Mouse (Mus musculus) CH12F3 (cell line): ENCODE data around the gene Susd6.
"Not testable (repeated sequence)": the region's sequence is repeated elsewhere in the genome, so short reads cannot be mapped to it uniquely, and the experiment has no call there.

Source experiments
- in situ Hi-C: fragments of 300-500 bp; cut with MboI; formaldehyde crosslinking; loops from 2 replicates; pipeline ENCODE4 v1.14.3; 2020; ENCODE audit warnings: low sequenced_read_pairs

The Susd6 gene

DNA sequence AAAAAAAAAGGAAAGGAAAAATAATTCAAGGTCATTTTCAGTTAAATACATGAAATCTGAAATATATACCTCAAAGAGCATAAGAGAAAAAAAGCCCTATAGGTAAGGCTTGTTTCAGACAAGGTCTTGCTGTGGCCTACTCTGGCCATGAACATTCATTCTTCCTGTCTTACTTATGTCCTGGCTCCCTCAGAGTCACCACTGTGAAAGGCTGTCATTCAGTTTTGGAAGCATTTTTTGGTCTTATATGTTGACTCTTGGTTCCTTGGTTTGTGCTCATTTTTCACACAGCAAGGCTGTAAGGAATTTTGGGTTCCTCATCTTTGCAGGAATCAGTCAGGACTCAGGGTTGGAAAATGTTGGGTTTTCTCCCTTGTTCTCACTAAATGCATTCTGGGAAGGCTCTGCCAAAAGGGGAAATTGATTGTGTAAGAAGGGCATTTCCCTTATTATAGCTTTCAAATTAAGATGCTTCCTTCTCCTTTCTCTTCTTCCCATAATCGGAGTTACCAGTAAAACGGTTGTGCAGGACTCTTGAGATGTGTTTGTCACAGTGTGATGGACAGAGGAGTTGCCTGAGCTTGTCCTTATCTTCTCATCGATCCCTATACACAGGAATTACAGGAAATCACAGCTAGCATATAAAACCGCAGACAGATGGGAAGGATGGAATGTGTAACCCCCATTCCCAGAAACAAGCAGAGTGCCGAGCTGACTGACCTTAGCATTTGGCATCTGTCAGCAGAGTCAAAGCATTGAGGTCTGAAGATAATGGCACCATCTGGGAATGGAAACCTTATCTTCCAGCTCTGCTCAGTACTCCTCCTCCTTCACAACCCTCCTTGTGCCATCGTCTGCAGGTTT, 21.6 kb downstream of the Susd6 start:
- in situ Hi-C loops = no loop called here

DNA sequence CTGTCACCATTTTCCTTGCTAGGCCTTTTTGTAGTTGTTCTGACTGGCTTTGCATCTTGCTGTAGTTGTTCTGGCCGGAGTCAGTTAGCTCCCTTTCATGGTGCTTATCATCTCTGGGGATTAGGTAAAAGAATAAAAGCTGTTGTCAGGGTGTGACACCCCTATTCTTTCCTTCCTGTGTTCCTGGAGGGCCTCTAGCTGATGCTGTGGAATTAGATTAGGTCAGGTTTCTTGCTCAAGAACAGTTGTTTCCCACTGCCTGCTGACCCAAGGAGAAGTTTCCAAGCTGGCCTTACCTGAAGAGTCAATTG, 22.2 kb downstream of the Susd6 start:
- in situ Hi-C loops = no loop called here

DNA sequence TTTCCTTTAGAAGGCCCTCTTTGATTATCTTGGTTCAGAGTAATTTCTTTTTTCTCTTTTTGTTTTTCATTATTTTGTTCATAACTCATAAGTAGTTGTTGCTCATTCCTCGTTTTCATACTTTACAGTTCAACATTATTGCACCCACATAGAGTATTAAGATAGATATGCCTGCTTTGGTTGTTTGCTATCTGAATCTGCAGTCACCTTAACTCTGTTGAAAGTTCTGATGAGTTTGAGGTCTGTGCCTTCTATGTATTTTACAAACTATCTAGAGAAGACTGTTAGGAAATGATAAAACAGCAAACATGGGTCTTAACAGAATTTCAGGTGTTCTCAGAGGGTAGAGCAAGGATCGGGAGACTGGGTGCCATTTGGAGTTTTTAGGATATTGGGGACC, 23.1 kb downstream of the Susd6 start:
- in situ Hi-C loops = no loop called here

DNA sequence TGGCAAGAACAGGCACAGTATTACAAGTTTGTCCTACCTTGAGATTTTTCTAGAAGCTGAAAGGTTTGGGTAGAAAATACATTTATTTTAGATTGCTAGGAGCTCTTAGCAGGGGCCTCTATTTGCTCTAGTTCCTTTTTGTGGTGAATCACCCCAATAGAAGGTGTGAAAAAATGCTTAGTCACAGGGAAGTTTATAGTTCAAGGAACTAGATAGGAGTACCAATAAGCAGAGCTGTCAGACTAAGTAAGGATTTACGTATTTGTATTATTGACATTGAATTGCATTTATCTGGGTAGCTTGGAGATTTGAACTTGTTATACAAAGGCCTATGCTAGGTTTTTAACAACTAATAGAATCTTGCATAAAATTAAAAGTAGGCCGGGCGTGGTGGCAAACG, 23.6 kb downstream of the Susd6 start:
- in situ Hi-C loops = no loop called here

DNA sequence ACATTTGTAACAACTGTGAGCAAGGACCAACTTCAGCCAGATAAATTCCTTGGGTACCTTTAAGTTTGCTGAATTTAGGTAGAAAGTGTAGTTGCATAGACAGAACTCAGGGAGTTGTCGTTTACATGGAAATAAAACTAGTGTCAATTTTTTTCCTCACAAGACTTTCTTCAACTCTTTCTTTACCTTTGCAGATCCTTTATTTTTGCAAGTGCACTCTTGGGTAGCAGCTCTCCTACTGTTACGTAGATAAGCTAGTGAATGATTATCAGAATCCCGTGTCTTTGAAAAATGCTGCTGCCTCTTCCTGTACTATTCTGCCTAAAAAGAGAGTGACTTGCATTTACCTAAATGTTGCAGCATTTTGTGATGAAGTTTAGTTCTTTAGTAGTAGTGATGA, 24.2 kb downstream of the Susd6 start:
- in situ Hi-C loops = no loop called here

DNA sequence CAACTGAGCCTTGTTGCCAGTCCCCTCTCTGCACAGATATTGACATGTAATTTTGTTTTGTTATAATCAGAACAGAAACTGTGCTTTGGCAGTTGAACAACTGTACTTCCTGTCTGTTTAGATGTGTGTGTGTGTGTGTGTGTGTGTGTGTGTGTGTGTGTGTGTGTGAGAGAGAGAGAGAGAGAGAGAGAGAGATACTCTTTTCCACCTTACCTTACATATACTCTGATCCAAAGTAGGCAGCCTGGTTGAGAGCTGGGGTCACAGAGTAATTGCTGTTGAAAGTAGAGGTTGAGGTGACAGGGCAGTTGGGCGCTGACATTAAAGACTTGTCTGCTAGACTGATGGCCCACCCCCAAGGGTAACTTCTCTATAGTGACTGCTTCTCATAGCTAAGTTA, 25.0 kb downstream of the Susd6 start:
- in situ Hi-C loops = no loop called here

DNA sequence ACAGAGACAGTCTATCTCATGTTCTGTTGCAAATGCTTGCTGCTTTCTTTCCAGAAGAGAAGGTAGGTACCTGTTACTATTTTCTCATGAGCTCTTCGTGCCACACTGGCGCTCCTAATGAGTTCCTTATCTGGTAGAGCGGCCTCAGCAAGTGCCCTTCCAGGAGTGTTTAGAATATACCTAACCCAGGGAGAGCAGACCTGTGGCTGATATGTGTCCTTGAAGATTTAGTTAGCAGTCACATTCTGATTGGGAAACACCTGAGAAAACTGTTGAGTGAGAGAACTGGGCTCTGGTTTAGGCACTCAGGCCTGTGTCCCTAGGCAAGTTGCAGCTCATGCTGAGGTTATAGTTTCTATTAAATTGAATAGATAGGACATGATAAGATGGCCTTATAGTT, 25.6 kb downstream of the Susd6 start:
- in situ Hi-C loops = no loop called here

DNA sequence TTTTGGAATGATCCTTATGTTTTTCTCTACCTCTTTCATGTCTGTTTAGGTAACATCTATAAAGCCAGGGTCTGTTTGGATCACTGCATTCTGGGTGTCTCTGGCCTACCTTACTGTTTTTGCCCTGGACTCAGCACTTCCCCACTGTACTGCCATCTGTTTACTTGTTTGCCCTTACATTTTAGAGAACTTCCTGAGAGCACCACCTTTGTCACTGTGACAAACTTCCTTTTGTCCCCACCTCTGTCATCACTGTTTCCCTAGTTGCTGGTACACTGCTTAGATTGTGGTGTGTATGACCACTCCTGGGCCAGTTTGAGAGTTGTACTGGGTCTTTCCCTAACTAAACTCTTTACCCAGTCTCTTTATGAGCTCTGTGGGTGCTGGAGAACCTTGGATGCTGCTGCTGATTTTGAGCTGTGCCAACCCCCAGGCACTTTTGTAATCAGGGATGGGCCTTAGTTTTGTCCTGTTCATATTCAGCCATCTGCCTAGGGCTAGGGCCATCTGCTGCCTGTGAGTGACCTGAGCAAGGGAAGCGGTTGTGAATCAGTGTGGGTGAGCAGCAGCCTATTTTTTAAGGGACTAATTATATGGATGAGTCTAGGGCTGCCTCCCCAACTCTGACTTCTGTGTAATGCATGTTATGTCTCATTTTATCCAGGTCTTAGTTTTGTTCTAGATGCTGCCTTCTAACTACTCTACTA, 26.2 kb downstream of the Susd6 start:
- in situ Hi-C loops = no loop called here

DNA sequence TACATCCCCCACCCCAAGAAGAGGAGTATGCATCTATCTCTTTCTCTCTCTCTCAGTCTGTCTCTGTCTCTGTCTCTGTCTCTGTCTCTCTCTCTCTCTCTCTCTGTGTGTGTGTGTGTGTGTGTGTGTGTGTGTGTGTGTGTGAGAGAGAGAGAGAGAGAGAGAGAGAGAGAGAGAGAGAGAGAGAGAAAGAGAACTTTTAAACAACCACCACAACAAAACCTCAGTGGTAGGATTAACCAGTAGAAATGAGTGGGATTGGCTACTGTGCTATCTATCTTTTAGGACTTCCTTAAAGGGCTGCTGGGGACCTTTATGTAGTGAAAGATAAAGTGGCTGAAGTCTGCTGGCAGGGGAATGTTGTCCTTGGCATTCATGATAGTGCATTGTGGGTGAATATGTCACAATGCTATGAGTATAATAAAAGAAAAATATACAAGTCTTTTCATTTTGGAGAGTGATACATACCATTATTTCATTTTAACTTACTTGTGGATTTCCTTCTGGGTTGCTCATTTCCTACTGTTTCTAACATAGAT, 27.5 kb downstream of the Susd6 start:
- in situ Hi-C loops = no loop called here

DNA sequence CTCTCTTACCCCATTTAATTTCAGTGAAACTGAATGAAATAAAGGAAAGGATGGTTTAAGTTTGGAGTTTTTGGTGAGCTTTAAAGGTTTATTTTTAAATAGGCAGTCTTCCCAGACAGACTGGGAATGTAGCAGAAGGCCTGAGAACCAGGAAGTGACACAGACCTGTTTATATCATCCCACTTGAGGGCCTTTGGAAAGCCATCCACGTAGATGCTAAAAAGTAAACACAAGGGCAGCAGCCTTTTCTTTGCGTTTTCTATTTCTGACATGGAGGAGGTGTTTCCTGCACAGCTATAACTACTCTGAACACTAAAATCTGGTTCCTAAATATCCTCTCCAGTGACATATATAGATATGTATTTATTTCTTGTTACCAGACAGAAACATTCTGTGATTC, 28.7 kb downstream of the Susd6 start:
- in situ Hi-C loops = not testable (repeated sequence)

DNA sequence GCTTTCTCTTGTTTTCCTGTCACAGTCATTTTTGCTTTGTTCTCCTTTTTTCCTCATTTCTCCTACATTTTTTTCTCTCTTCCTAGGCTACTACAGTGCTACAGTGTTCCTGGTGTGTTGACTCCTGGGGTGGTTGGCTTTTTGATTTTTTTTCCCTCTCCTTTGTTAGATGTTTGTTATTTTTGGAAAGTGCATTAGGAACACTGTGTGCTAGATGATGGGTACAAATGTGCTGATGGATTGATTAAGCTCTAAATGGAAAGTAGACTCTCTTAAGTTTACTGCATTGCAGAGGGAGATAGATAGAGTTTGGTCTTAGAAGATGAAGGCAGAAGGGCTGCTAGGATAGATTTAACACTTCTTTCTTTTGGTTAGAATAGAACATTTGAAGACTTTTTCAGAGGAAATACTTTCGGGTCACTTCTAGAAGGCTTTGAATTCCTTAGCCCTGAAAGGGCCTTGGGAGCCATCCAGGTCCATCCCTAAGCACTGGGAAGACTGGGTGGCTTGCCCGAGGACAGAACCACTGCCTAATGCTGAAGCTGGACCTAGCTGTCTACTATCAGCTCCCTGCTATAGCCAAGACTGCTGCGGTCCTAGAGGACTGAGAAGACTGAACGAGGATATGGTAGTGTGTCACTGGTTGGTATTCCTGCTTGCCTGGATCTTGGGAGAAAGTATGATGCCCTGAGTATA, 31.1 kb downstream of the Susd6 start:
- in situ Hi-C loops = no loop called here

DNA sequence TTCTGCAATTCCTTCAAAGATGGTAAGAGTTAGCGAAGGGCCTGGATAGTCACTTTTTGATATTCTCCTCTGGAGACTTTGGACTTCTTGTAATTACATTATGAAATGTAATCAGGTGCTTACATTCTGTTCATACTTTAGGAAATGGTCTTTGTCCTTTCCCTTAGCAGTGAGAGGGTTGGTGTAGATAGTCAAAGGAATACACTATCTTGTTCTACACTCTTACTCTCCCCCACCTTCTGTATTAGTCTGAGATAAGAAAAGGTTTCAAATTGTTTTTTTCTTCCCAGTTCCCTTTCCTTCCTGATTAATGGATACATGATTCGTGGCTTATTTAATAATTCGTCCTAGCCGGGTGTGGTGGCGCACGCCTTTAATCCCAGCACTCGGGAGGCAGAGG, 32.2 kb downstream of the Susd6 start:
- in situ Hi-C loops = no loop called here

DNA sequence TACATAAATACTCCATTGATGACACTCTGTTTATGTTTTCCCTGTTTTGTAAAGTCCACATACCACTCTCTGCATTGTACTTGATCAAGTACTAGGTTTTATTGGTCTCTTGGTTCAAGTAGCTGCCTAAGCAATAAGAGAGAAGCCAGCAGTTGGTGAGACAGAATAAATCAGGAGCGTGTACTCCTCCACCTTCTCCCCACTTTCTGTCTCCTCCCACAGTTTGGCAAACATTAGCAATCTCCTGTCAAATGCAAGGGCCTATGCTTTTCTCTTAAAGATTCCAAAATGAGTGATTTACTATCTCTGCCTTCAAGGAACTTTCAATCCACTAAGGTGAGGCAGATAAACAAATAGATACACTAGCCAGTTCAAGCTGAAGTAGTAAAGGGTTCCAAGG, 33.9 kb downstream of the Susd6 start:
- in situ Hi-C loops = no loop called here

DNA sequence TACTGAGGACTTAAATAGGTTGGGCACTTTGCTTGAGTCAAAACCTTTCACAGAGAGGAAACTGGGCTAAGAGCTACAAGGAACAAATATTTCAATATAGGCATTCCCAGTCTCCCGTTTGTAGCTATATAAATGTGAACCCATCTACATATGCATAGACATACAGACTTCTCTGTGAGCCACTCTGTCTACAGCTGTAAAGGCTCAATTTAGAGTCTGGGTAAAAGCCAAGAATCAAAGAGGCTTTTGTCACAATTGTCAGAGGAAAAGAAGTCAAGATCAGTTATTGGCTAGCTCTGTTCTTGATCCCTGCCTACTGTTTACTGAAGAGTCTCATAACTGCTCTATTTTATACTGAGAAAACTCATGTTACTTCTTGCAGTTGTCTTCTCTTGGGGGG, 36.1 kb downstream of the Susd6 start:
- in situ Hi-C loops = no loop called here

DNA sequence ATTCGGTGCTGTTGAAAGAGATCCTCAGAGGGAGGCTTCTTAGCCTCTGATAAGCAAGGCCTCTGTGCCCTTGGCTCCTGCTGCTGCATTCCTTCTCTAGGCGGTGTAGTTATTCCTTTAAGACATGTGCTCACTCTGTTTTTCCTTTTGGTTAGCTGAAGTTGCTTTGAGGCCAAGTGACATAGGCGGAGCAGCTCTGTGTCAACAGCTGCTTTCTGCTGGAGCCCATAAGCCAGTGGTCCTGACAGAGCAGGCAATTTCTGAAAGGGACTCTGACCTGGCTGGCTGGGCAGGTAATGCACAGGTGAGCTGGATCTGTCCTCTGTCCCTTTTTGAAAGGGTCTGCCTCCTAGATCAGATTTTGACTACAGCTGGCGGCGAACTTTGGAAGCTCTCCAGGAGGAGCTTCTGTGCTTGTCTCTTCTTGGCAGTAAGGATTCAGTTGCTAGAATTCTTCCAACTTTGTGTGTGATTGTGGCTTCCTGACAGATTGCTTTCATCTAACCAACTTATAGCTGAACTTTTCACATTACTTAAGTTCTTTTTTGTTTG, 37.2 kb downstream of the Susd6 start:
- in situ Hi-C loops = no loop called here

DNA sequence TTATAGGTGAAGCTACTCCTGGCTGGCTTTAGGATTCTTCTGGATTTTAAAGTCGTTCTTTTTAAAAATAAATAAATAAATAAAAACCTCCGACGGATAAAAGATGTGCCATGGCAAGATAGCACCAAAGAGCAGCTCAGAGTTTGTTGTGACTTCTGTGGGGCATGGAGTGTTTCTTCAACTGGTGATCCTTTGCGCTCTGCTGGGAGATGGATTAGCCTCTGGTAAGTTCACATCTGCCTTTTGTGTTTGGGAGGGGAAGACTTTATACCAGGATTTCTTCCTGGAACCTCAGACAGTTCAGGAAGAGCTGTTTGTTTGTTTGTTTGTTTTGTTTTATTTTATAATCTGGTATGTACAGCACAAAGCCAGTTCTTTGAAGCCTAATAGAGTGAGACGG, 37.7 kb downstream of the Susd6 start:
- in situ Hi-C loops = no loop called here

DNA sequence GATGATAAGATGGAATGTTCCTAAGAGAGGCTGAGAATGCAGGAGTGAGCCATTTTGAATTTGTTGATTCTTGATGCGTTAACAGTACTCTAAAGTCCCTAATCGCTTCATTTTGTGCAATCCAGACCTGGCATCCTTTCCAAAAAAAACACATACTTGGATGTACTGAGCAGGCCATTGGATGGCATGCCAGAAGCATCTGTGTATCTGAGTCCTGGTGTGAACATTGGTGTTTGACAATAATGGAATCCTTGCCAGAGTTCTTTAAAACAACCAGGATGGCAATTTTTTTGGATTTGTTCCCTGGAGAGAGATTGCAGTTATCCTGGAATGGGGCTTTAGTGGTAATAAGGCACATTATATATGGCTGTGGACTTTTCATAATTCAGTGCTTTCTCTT, 38.6 kb downstream of the Susd6 start:
- in situ Hi-C loops = no loop called here

DNA sequence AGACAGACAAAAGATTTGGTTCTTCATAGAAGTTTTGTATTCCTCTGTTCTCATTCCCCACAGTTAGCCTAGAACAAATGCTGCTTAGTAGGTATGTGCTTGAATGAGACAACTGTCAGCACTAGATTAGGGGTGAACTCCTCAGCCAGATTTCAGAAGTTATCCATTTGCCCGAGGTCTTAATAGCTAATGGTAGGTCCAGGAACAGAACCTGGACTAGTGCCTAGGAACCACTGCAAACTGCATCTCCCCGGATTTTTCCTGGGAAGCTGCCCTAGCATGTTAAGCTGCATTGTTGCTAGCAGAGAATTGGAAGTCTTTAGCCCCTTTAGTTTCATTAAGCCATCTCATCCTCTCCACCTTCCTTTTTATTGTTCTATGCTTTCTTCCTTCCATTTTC, 39.9 kb downstream of the Susd6 start:
- in situ Hi-C loops = no loop called here

DNA sequence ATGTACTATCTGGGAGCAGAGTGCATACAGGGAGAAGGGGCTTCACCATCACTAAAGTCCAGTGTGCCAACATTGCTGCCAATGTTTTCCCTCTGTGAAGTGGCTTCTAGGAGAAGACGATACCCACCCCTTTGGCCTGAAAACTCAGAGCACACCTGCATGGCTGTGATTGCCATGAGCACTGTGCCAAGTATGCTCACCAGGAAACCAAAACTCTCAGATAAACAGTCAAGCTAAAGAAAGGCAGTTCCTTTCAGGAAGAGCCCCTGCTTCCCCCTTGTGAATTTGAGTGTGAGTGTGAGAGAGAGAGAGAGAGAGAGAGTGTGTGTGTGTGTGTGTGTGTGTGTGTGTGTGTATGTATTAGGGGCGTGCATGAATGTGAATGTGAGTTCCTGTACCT, 40.5 kb downstream of the Susd6 start:
- in situ Hi-C loops = no loop called here

DNA sequence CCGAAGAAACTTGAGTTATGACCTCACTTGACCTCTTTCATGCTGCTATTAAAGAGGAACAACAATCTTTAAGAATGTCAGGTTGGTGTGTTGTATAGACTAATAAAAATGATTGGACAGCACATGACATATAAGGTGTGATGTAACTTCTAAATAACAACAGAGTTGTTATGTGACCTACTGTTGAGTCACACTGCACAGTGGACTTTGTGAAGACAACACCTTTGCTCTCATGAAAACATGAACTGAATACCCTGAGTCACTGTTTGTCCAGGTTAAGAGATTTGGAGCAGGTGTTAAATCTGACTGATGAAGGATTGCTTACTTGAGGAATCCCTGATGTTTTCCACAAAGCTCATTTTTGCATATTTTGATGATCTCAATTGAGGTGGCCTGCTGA, 42.0 kb downstream of the Susd6 start:
- in situ Hi-C loops = no loop called here

DNA sequence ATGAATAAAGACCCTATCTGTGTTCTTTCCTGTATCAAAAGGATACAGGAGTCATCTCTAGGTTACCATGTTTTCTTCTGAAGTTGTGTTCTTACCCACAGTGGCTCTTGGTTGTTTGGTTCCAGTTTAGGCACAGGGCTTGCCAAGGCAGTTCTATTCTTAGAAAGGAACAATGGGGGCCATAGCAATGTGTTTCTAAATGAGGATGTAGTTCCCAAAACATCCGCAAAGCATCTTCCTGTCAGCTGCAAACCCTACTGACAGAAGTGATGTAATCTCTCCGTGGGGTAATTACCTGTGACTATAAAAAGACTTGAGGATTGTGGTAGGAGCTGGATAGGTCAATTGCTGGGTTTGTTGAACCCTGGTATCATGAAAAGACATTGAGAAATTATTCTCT, 43.2 kb downstream of the Susd6 start:
- in situ Hi-C loops = no loop called here
